Mouse (Mus musculus) lung, postnatal 4 days (tissue): ENCODE results near the gene Ntm.

Source experiments
- DNase-seq, 2 experiments: peaks; one replicate each; pipeline ENCODE4 v3.0.0; 2021

Ntm gene

GRCm38 (mm10) chr9:29103993-29104392 lies 858.9 kb downstream of the Ntm start:
- DNase-seq, result no peak

GRCm38 (mm10) chr9:29100624-29101023 lies 862.3 kb downstream of the Ntm start:
- no peak for DNase-seq

DNA sequence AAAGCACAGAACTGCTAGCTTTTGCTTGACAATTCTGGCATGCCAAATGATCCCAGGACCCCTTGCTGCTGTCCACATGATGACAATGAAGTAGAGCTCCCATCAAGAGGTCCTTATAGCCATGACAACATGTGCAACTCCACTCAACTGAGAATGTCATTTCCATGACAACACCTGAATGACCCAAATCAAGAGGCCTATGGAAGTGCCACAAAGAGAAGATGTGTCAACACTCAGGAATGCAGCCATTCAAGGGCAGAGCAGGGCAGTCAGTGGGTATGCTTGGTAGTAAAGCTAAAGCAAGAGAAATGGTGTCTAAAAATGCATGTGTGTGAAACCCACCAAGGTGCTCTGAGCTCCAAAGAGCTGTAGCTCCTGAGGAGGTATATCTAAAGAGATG lies 870.5 kb downstream of the Ntm start:
- no peak for DNase-seq

DNA sequence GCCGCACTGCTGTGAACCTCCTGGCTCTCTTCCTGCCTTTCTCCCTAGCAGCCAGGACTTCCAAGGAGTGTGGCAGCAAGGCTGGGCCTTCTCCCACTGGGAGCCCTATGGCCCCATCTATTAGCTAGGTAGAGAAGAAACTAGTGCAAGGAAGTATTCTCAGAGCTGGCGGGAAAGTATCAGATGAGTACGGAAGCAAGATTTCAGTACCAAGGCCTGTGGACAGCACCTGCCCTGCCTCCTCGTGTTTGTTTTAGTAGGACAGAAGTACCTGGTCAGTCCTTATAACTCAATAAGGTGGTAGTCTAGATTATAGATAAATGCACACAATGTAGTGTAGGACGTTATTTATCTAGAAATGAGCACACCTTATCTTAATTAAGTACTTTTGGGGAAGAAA lies 874.3 kb downstream of the Ntm start:
- no peak for DNase-seq

- no peak for DNase-seq
Measured at GRCm38 (mm10) chr9:29087656-29088055, 875.3 kb downstream of the Ntm start.

- DNase-seq, result no peak
Measured at GRCm38 (mm10) chr9:29087171-29087570, 875.8 kb downstream of the Ntm start.

DNA sequence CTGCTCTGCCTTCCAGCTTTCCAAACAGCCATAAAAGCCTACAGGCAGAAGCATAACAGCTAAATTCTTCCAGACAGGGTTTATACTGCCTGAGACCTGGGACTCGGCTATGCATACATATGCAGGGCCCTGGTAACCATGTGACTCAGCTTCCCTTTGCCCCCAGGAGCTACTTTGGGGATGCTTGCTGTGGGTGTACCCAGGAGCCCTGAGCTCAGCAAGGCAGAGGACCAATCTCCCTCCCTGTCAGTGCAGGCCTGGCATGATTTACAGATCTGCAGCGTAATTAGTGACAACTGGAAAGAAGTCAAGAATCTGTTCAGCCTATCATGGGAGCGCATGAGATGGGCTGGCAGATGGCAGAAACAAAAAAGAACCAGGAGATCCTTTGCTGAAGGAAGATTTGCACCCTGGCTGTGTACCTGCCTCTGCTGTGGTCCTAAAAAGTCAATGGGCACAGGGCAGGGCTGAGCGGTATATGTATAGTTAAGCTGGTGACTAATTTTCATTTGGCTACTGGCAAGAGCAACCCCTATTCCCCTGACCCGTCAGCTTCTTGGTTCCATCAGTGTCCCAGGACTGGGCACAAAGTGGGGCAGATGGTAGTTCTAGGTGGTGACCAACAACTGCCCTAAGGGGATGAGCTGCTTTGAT lies 886.9 kb downstream of the Ntm start:
- no peak for DNase-seq

DNA sequence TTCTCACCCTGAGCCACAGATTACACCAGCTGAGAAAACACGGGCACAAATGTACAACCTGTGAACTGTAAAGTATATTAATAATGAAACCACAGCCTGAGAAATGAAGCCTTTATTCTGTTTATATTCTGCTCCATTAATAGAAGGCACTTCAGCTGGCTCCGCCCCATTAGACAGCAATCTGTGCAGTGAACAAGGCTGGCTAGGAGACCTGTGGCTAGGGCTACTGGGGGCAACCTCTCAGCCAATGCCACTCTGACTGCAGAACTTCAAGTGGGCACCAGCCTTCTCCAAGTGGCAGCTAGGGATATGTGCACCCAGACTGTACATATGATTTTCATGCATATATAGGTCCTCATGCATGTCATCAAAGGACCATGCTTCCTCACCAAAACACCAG lies 887.7 kb downstream of the Ntm start:
- DNase-seq, result no peak

GRCm38 (mm10) chr9:29074494-29074893 lies 888.4 kb downstream of the Ntm start:
- no peak for DNase-seq

DNA sequence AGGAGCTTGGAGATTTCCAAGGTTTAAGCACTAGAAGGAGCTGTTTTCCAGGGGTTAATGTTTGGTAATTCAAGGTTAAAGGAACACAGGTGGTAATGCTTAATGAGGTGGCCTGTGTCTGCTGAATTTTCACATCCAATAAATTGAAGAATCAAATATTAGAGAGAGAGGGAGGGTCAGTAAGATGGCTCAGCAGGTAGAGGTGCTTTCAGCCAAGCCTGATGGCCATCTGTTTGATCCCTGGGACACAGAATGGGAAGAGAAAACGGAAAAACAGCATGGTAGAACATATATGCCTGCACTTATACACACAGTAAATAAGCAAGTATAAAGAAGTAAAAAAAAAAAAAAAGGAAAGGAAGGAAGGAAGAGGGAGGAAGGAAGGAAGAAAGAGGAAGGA lies 890.9 kb downstream of the Ntm start:
- DNase-seq, result no peak

DNA sequence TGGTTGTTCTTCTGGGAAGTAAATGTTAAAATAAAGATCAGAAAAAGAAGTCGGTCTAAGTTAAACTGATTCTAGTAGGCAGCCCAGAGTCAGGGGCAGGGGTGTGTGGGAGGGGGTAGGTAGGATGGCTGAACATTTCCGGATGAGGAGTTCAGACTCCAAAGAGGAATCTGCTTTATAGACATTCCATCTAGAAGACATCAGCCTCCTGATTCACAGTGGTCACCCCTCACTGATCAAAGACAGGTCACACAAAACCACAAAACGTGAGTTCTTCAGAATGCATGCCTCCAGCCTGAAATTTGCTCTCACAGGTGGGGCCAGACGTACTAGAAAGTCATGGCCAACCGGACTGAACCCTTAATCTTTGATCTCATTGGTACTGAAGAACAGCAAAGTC lies 895.4 kb downstream of the Ntm start:
- DNase-seq, result no peak

GRCm38 (mm10) chr9:29060293-29060692 lies 902.6 kb downstream of the Ntm start:
- DNase-seq, result no peak

- DNase-seq, result no peak
Measured at GRCm38 (mm10) chr9:29058811-29059210, 904.1 kb downstream of the Ntm start.

- DNase-seq, result no peak
Measured at GRCm38 (mm10) chr9:29055637-29056036, 907.3 kb downstream of the Ntm start.

- DNase-seq, result no peak
Measured at GRCm38 (mm10) chr9:29036466-29036865, 926.5 kb downstream of the Ntm start.

GRCm38 (mm10) chr9:29036058-29036457 lies 926.9 kb downstream of the Ntm start:
- DNase-seq, result no peak

- no peak for DNase-seq
Measured at GRCm38 (mm10) chr9:29026410-29026809, 936.5 kb downstream of the Ntm start.

DNA sequence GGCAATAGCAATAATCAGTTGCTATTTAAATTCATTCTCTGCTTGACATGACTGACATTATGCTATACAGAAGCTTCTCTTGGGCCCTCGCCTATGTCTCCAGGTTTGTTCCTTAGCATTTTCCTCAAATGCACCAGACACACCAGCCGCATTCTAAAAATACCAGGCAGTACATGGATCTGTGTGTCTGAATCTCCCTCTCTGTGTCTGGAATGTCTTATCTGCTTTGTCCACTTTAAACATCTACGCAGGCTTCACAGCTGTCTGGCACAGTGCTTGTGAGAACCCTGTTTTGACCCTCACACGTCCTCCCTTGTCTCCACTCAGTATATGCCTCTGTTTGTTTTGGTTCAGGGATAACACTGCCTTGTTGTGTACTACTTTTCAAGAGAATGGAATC lies 937.3 kb downstream of the Ntm start:
- no peak for DNase-seq

- no peak for DNase-seq
Measured at GRCm38 (mm10) chr9:29025104-29025503, 937.8 kb downstream of the Ntm start.

DNA sequence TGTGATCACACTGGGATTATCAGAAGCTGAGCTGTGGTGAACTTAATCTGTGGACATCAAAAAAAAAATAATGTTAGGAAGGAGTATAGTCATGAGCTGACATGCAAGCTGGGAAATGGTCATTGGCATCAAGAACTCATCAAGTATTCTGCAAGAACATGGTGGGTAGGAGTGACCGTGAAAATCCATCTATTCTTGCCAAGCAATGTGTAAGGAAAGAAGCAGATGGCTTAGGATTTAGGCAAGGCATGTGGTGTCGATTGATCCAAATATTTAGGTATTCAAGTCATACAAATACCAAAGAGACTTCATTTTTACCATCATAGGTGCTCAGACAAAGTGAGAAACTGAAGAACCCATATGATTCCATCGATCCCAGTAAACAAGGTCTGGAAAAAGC lies 946.1 kb downstream of the Ntm start:
- DNase-seq, result no peak

DNA sequence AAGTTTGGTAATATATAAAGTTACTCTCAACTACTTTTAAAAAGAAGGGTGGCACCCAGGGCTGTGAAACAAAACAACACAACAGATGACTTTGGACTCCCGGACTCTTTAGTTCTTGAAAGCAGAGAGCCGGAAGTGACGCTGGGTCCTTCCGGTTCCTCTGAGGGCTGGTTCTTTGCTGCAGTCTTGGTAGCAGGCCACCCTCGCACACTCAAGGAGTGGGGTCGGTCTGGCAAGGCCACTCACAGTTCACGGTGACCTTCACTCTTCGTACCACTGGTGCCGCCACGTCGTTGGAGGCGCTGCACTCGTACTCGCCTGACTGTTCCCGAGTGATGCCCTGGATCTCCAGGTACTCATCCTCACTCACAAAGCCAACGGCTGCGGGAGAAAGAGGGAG lies 949.1 kb downstream of the Ntm start:
- DNase-seq, result no peak

DNA sequence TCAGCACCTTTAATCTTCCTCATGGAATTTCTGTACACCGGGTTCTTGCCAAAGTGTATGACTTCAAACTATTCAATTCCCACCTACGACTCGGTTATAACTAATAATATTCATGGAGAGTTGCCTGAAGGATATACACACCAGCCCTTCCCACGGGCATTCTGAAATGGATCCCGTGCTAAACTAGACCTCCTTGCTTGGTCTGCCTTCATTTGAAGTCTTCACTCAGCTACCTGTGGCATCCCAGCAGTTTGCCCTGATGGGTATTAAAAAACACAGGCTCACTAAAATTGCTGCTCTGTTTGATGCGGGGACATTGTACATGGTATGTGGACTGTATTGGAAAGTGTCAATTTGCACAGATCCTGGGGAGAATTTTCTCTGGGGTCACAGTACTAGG lies 950.4 kb downstream of the Ntm start:
- no peak for DNase-seq

GRCm38 (mm10) chr9:29011476-29011875 lies 951.5 kb downstream of the Ntm start:
- DNase-seq, result no peak

GRCm38 (mm10) chr9:29004534-29004933 lies 958.4 kb downstream of the Ntm start:
- no peak for DNase-seq

DNA sequence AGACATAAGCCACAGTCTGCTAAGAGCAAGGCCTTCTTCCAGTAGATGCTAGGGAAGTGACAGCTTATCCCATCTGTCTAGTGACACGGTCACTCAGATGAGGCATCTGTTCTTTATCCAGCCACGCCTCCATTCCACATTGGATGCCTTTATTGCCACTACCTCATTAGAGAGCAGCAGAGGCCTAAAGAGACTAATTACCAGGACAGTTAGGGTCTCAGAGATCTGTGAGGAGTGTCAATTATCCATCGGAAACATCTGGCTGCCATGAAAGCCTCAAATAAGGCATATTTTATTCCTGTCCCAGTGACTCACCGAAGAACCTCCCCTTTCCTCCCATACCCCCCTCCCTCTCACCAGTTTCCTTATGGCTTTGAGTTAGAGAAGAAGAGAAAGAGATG lies 963.0 kb downstream of the Ntm start:
- DNase-seq, result no peak

- DNase-seq, result no peak
Measured at GRCm38 (mm10) chr9:28977275-28977674, 985.7 kb downstream of the Ntm start.
